Mouse (Mus musculus): ENCODE results near the gene Mettl18. TPM values are rescaled to one million over a fixed set of nuclear protein-coding genes. Genes with fewer than 3 reads are reported as not detected.

Gene Mettl18
- total RNA-seq, 2 experiments from 2014 or later = 3.1 TPM

DNA sequence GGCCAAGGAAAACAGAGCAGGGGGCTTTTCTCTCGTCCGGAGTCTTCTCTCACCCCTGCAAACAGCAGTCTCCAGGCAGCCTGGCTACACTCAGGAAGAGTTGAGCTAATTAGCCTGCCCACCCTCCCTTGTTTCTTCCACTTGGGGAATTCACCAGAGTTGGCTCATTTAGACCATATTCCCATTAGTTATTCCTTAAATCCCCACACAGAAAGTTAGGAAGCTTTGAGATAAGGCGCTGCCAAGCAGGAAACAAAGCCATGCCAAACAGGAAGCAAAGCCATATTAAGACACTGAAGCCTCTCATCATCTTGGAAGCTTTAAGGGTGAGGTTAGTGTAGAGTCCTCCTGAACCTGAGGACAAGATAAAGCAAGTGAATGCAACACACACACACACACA lies 48.9 kb downstream of the Mettl18 start:
- no peak for DNase-seq

Other genes with a start within 250 kb of the Mettl18 start
- 10 to 100 TPM; 13.8 to 14.1 TPM for gene Kifap3, start 215.3 kb upstream of the Mettl18 start, total RNA-seq (2021)
- gene Scyl3, start 65.8 kb upstream of the Mettl18 start, total RNA-seq (2021) = 1 to 10 TPM; 4.0 to 4.7 TPM
- under 1 TPM; 0.15 to 0.16 TPM for gene BC055324, start 93 bp upstream of the Mettl18 start, total RNA-seq (2021)
- gene Sele, start 53.3 kb downstream of the Mettl18 start, total RNA-seq (2021) = under 1 TPM in 1 of 2 experiments, not detected in 1; 0.08 TPM
- under 1 TPM; 0.08 to 0.15 TPM for gene Sell, start 67.1 kb downstream of the Mettl18 start, total RNA-seq (2021)
- 1 to 10 TPM in 1 of 2 experiments, under 1 TPM in 1; 0.36 to 1.8 TPM for gene Selp, start 120.4 kb downstream of the Mettl18 start, total RNA-seq (2021)
- under 1 TPM; 0.05 to 0.19 TPM for gene F5, start 156.9 kb downstream of the Mettl18 start, total RNA-seq (2021)